15 mouse cellular contexts compared by ENCODE assay signal in genomic region chr10:101373850-101374581, GRCm38 (mm10).
DNase-seq lines count a peak whose midpoint lies in the region; ATAC-seq lines count a peak whose summit lies in the region.
"Had no signal": no experiment of that assay in that cellular context is flagged by ENCODE, and none has a peak within 500 bp of the region (broad histone marks: within the 10 kb centered on the region; RNA-seq: fewer than 3 reads in every experiment).

No protein-coding gene starts in this region.

- H3K9me3 ChIP-seq in embryonic facial prominence, embryonic 14.5 days (ENCODE audit: control insufficient read depth, low read length) = no peaks in the 10 kb centered on the region
- no peaks in the 10 kb centered on the region for H3K9me3 ChIP-seq in embryonic facial prominence, embryonic 10.5 days
- H3K9me3 ChIP-seq in hindbrain, embryonic 10.5 days = no peaks in the 10 kb centered on the region
- H3K9me3 ChIP-seq in midbrain, embryonic 15.5 days = no peaks in the 10 kb centered on the region
- H3K9me3 ChIP-seq in intestine, embryonic 15.5 days = no peaks in the 10 kb centered on the region
- H3K9me3 ChIP-seq: limb, embryonic 15.5 days had no signal

- H3K4me3 ChIP-seq in embryonic facial prominence, embryonic 14.5 days (ENCODE audit: low read depth, low read length) = no peak overlapping the region
- H3K4me3 ChIP-seq in embryonic facial prominence, embryonic 10.5 days = no peak overlapping the region
- no peak overlapping the region for H3K4me3 ChIP-seq in hindbrain, embryonic 10.5 days
- no peak overlapping the region for H3K4me3 ChIP-seq in midbrain, embryonic 15.5 days
- no peak overlapping the region for H3K4me3 ChIP-seq in intestine, embryonic 15.5 days (replicated peaks)
- H3K4me3 ChIP-seq: limb, embryonic 15.5 days had no signal

- H3K4me2 ChIP-seq in embryonic facial prominence, embryonic 14.5 days (ENCODE audit: low read depth, low read length) = no peak overlapping the region
- H3K4me2 ChIP-seq in midbrain, embryonic 15.5 days = 0 out of 2 replicates have a peak overlapping the region, but pooled peaks have one; percentile 3
- H3K4me2 ChIP-seq in intestine, embryonic 15.5 days (replicated peaks) = no peak overlapping the region
- H3K4me2 ChIP-seq: limb, embryonic 15.5 days had no signal

- 80% methylated on average over 9 of the region's 9 CpGs for WGBS in embryonic facial prominence, embryonic 14.5 days
- WGBS in embryonic facial prominence, embryonic 10.5 days = 89% methylated on average over 9 of the region's 9 CpGs
- WGBS in hindbrain, embryonic 10.5 days = 83% methylated on average over 9 of the region's 9 CpGs
- 32% methylated on average over 9 of the region's 9 CpGs for WGBS in midbrain, embryonic 15.5 days
- 87% methylated on average over 9 of the region's 9 CpGs for WGBS in intestine, embryonic 15.5 days

- no peaks in the 10 kb centered on the region for H3K4me1 ChIP-seq in embryonic facial prominence, embryonic 14.5 days (ENCODE audit: control insufficient read depth, insufficient read depth, low read length)
- H3K4me1 ChIP-seq in embryonic facial prominence, embryonic 10.5 days = no peaks in the 10 kb centered on the region
- H3K4me1 ChIP-seq in hindbrain, embryonic 10.5 days (replicated peaks) = no peaks in the 10 kb centered on the region
- H3K4me1 ChIP-seq in midbrain, embryonic 15.5 days = peaks cover 3% of the 10 kb centered on the region; the same call in 1 of the 2 replicates
- no peaks in the 10 kb centered on the region for H3K4me1 ChIP-seq in intestine, embryonic 15.5 days (replicated peaks)
- H3K4me1 ChIP-seq: limb, embryonic 15.5 days had no signal

- no peak overlapping the region for H3K27ac ChIP-seq in embryonic facial prominence, embryonic 14.5 days (replicated peaks; ENCODE audit: low read depth, low read length)
- no peak overlapping the region for H3K27ac ChIP-seq in embryonic facial prominence, embryonic 10.5 days (replicated peaks)
- H3K27ac ChIP-seq in hindbrain, embryonic 10.5 days = 0 out of 2 replicates have a peak overlapping the region, but pooled peaks have one; percentile 8
- H3K27ac ChIP-seq in midbrain, embryonic 15.5 days = peak overlapping the region; percentile 63
- no peak overlapping the region for H3K27ac ChIP-seq in intestine, embryonic 15.5 days
- H3K27ac ChIP-seq: limb, embryonic 15.5 days; stomach, postnatal 0 days had no signal

- no peak overlapping the region for H3K9ac ChIP-seq in embryonic facial prominence, embryonic 14.5 days (ENCODE audit: low read depth, low read length)
- no peak overlapping the region for H3K9ac ChIP-seq in midbrain, embryonic 15.5 days
- H3K9ac ChIP-seq in intestine, embryonic 15.5 days = no peak overlapping the region
- H3K9ac ChIP-seq: limb, embryonic 15.5 days had no signal

- no peaks in the 10 kb centered on the region for H3K36me3 ChIP-seq in embryonic facial prominence, embryonic 14.5 days (ENCODE audit: control insufficient read depth, insufficient read depth, low read length)
- H3K36me3 ChIP-seq in embryonic facial prominence, embryonic 10.5 days (replicated peaks) = no peaks in the 10 kb centered on the region
- no peaks in the 10 kb centered on the region for H3K36me3 ChIP-seq in hindbrain, embryonic 10.5 days
- H3K36me3 ChIP-seq in midbrain, embryonic 15.5 days (replicated peaks) = no peaks in the 10 kb centered on the region
- no peaks in the 10 kb centered on the region for H3K36me3 ChIP-seq in intestine, embryonic 15.5 days
- H3K36me3 ChIP-seq: limb, embryonic 15.5 days had no signal

- peak; percentile 4 for DNase-seq in embryonic facial prominence, embryonic 14.5 days (ENCODE audit: low spot score)
- DNase-seq in embryonic facial prominence, embryonic 10.5 days (ENCODE audit: low spot score) = no peak
- DNase-seq in brain, adult 2 months (ENCODE audit: low read depth, low spot score) = peak; percentile 63
- no peak for DNase-seq in hindbrain, embryonic 10.5 days (ENCODE audit: low spot score)
- no peak for DNase-seq in adrenal gland, postnatal 25 days
- DNase-seq in lung, postnatal 14 days = no peak
- DNase-seq: adrenal gland, adult 8-10 months; gastrocnemius, postnatal 36 days; kidney, postnatal 14 days; lung, adult 2 months had no signal

- no peaks in the 10 kb centered on the region for H3K27me3 ChIP-seq in embryonic facial prominence, embryonic 14.5 days (replicated peaks; ENCODE audit: control insufficient read depth, insufficient read depth, low read length)
- H3K27me3 ChIP-seq in embryonic facial prominence, embryonic 10.5 days (replicated peaks; ENCODE audit: low read depth, poor library complexity, severe bottlenecking) = no peaks in the 10 kb centered on the region
- H3K27me3 ChIP-seq in hindbrain, embryonic 10.5 days (ENCODE audit: insufficient read depth, poor library complexity, severe bottlenecking) = no peaks in the 10 kb centered on the region
- H3K27me3 ChIP-seq in midbrain, embryonic 15.5 days (replicated peaks) = no peaks in the 10 kb centered on the region
- H3K27me3 ChIP-seq in intestine, embryonic 15.5 days (replicated peaks) = no peaks in the 10 kb centered on the region
- H3K27me3 ChIP-seq: limb, embryonic 15.5 days had no signal

- ATAC-seq in embryonic facial prominence, embryonic 14.5 days (ENCODE audit: low read depth) = peak; percentile 55; the same call in 1 of the 2 replicates
- peak; percentile 92 for ATAC-seq in midbrain, embryonic 15.5 days (replicated peaks)
- no peak for ATAC-seq in intestine, embryonic 15.5 days
- ATAC-seq: inflammation-experienced regulatory T-cells, adult 6 months had no signal

Comparison
In these comparisons a context has a peak if more than half of its experiments do, and no peak if none do; other contexts are left out.
1. DNase-seq: peak in embryonic facial prominence, embryonic 14.5 days (single experiment) and brain, adult 2 months (single experiment); none in embryonic facial prominence, embryonic 10.5 days (single experiment), hindbrain, embryonic 10.5 days (single experiment), adrenal gland, postnatal 25 days (single experiment) and lung, postnatal 14 days (single experiment).
2. H3K27ac ChIP-seq: peak in hindbrain, embryonic 10.5 days (single experiment) and midbrain, embryonic 15.5 days (single experiment); none in embryonic facial prominence, embryonic 14.5 days (single experiment), embryonic facial prominence, embryonic 10.5 days (single experiment) and intestine, embryonic 15.5 days (single experiment).